Mouse (Mus musculus): ENCODE results near the gene Mapt. TPM values are rescaled to one million over a fixed set of nuclear protein-coding genes. Genes with fewer than 3 reads are reported as not detected.

Gene Mapt
- polyA plus RNA-seq, 1 experiment from 2014 or later, result 17.0 TPM

DNA sequence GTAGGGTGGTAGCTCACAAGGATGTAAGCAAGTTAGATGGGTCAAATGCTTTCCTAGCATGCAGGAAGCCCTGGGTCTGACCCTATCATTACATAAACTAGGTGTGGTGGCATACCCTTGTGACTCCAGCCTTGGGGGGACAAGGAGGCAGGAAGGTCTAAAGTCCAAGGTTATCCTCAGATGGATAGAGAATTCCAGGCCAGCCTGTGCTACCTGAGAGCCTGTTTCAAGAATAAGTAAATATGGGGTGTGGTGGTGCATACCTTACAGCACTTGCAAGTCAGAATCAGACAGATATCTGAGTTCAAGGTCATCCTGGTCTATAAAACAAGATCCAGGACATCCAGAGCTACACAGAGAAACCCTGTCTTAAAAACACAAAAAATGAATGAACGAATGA is 96.3 kb downstream of the Mapt start:
- Histone ChIP-seq H3K9ac (no peak overlapping the region), H3K4me1 (replicated peaks) (0 out of 2 replicates have a peak, but pooled peaks cover 3% of the 10 kb centered on the region), H3K9me3 (no peaks in the 10 kb centered on the region), H3K27me3 (replicated peaks) (no peaks in the 10 kb centered on the region), H3K27ac (no peak overlapping the region), H3K36me3 (no peaks in the 10 kb centered on the region), H3K4me2 (replicated peaks) (no peak overlapping the region), H3K4me3 (replicated peaks) (no peak overlapping the region)
- ATAC-seq, result no peak
- 92% methylated on average over 1 of the region's 1 CpGs for WGBS

DNA sequence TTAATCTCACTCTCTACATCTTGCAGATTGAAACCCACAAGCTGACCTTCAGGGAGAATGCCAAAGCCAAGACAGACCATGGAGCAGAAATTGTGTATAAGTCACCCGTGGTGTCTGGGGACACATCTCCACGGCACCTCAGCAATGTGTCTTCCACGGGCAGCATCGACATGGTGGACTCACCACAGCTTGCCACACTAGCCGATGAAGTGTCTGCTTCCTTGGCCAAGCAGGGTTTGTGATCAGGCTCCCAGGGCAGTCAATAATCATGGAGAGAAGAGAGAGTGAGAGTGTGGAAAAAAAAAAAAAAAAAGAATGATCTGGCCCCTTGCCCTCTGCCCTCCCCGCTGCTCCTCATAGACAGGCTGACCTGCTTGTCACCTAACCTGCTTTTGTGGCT is 96.8 kb downstream of the Mapt start:
- 0 out of 2 replicates have a peak, but pooled peaks cover 3% of the 10 kb centered on the region for H3K4me1 ChIP-seq (replicated peaks)
- no peak overlapping the region for H3K4me3 ChIP-seq (replicated peaks)
- H3K9me3 ChIP-seq, result no peaks in the 10 kb centered on the region
- no peak overlapping the region for H3K4me2 ChIP-seq (replicated peaks)
- WGBS, result 85% methylated on average over 6 of the region's 6 CpGs
- no peak for ATAC-seq
- no peak overlapping the region for H3K27ac ChIP-seq
- no peaks in the 10 kb centered on the region for H3K36me3 ChIP-seq
- H3K27me3 ChIP-seq (replicated peaks), result no peaks in the 10 kb centered on the region
- H3K9ac ChIP-seq, result no peak overlapping the region

DNA sequence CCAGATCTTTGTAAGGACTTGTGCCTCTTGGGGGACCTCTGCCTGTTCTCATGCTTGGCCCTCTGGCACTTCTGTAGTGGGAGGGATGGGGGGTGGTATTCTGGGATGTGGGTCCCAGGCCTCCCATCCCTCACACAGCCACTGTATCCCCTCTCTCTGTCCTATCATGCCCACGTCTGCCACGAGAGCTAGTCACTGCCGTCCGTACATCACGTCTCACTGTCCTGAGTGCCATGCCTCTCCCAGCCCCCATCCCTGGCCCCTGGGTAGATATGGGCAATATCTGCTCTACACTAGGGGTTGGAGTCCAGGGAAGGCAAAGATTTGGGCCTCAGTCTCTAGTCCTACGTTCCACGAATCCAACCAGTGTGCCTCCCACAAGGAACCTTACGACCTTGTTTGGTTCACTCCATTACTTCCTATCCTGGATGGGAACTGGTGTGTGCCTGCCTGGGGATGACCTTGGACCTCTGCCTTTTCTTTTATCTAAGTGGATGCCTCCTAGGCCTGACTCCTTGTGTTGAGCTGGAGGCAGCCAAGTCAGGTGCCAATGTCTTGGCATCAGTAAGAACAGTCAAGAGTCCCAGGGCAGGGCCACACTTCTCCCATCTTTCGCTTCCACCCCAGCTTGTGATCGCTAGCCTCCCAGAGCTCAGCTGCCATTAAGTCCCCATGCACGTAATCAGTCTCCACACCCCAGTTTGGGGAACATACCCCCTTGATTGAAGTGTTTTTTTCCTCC is 98.2 kb downstream of the Mapt start:
- Histone ChIP-seq H3K4me2 (replicated peaks) (no peak overlapping the region), H3K27me3 (replicated peaks) (no peaks in the 10 kb centered on the region), H3K9ac (no peak overlapping the region), H3K36me3 (peaks cover 5% of the 10 kb centered on the region; the same call in 1 of the 2 replicates), H3K4me1 (replicated peaks) (0 out of 2 replicates have a peak, but pooled peaks cover 3% of the 10 kb centered on the region), H3K9me3 (no peaks in the 10 kb centered on the region), H3K4me3 (replicated peaks) (no peak overlapping the region), H3K27ac (no peak overlapping the region)
- peak; percentile 25; the same call in 1 of the 2 replicates for ATAC-seq
- 79% methylated on average over 11 of the region's 11 CpGs for WGBS

DNA sequence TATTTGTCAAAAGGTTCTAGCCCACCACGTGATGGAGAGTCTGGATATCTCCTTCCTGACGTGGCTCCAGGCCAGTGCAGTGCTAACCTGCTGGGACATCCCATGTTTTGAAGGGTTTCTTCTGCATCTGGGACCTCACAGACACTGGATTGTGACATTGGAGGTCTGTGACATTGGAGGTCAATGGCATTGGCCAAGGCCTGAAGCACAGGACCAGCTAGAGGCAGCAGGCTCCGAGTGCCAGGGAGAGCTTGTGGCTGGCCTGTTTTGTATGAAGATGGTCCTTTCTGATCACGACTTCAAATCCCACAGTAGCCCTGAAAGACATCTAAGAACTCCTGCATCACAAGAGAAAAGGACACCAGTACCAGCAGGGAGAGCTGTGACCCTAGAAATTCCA is 99.0 kb downstream of the Mapt start:
- Histone ChIP-seq H3K9ac (no peak overlapping the region), H3K4me3 (replicated peaks) (no peak overlapping the region), H3K36me3 (peaks cover 11% of the 10 kb centered on the region), H3K4me1 (replicated peaks) (0 out of 2 replicates have a peak, but pooled peaks cover 3% of the 10 kb centered on the region), H3K27me3 (replicated peaks) (no peaks in the 10 kb centered on the region), H3K27ac (no peak overlapping the region), H3K9me3 (no peaks in the 10 kb centered on the region), H3K4me2 (replicated peaks) (no peak overlapping the region)
- 78% methylated on average over 4 of the region's 4 CpGs for WGBS
- ATAC-seq, result no peak

DNA sequence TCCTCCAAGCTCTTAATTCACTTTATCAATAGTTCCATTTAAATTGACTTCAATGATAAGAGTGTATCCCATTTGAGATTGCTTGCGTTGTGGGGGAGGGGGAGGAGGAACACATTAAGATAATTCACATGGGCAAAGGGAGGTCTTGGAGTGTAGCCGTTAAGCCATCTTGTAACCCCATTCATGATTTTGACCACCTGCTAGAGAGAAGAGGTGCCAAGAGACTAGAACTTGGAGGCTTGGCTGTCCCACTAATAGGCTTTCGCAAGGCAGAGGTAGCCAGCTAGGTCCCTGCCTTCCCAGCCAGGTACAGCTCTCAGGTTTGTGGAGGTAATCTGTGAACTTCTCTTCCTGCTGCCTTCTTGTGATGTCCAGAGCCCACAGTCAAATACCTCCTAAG is 100.0 kb downstream of the Mapt start:
- Histone ChIP-seq H3K9ac (no peak overlapping the region), H3K27ac (no peak overlapping the region), H3K4me2 (replicated peaks) (no peak overlapping the region), H3K27me3 (replicated peaks) (no peaks in the 10 kb centered on the region), H3K4me3 (replicated peaks) (no peak overlapping the region), H3K9me3 (no peaks in the 10 kb centered on the region), H3K4me1 (replicated peaks) (0 out of 2 replicates have a peak, but pooled peaks cover 3% of the 10 kb centered on the region), H3K36me3 (peaks cover 19% of the 10 kb centered on the region)
- no peak for ATAC-seq
- 88% methylated on average over 3 of the region's 3 CpGs for WGBS

DNA sequence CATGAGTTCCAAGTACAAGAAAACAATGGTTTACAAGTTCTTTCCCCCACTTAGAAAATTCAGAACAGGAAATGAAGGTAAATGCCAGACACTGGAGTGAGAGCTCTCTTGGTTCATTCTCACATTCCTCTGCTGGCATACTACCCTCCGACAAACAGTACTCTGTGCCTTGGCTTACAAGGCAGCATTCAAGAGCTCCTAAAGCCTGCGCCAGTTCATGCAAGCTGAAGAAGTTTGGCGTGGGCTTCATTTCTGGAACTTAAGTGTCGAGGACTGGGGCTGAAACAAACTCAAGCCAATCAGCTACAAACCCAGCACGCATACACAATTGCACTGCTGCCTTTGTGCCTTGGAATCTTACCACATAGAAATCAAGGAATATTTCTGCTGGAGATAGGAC is 100.9 kb downstream of the Mapt start:
- no peak overlapping the region for H3K4me2 ChIP-seq (replicated peaks)
- peaks cover 23% of the 10 kb centered on the region for H3K36me3 ChIP-seq
- no peaks in the 10 kb centered on the region for H3K27me3 ChIP-seq (replicated peaks)
- ATAC-seq, result no peak
- no peaks in the 10 kb centered on the region for H3K9me3 ChIP-seq
- 0 out of 2 replicates have a peak, but pooled peaks cover 3% of the 10 kb centered on the region for H3K4me1 ChIP-seq (replicated peaks)
- H3K9ac ChIP-seq, result no peak overlapping the region
- no peak overlapping the region for H3K4me3 ChIP-seq (replicated peaks)
- WGBS, result 85% methylated on average over 5 of the region's 5 CpGs
- H3K27ac ChIP-seq, result no peak overlapping the region

DNA sequence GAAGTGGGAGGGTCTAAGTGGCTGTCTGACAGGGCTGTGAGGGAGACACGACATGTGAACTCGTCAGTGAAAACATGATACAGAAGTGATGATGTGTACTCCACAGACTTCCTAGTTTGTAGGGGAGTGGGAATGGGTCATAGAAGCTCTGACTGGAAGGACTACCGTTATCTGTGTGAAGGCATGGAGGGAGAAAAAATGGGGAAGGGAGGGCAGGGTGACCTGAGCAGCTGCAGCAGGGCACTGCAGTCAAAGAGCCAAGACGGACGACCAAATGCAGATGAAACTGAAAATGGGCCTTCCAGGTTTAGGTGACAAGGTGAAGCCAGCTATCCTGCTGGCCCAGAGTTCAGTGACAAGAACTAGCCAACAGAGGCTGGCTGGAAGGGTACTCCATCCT is 102.9 kb downstream of the Mapt start:
- peaks cover 26% of the 10 kb centered on the region for H3K36me3 ChIP-seq

DNA sequence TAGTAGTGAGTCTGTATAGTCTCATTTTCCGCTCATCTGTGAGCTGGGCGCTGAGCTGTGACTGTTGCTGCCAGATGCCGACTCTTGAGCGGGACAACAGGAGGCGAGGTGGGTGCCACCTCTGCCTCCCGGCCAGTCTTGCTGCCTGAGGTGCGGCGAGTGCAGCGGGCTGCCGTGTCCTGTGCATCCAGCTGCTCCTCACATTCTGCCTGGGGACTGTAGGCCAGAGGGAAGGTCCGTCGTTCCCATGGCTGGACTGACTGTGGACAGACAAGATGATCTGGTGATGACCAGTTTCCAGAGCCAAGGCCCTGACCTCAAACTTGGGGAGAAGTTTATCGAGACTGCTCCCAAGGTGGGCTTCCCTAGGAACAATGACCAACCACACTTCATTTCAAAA is 103.8 kb downstream of the Mapt start:
- Histone ChIP-seq H3K4me1 (replicated peaks) (no peaks in the 10 kb centered on the region), H3K36me3 (peaks cover 27% of the 10 kb centered on the region), H3K9me3 (no peaks in the 10 kb centered on the region), H3K9ac (no peak overlapping the region), H3K4me2 (replicated peaks) (no peak overlapping the region), H3K27ac (no peak overlapping the region), H3K27me3 (replicated peaks) (no peaks in the 10 kb centered on the region), H3K4me3 (replicated peaks) (no peak overlapping the region)
- 94% methylated on average over 13 of the region's 13 CpGs for WGBS
- ATAC-seq, result no peak

More for the DNA sequence above, 102.9 kb downstream of the Mapt start:
- no peaks in the 10 kb centered on the region for H3K27me3 ChIP-seq (replicated peaks)
- no peak overlapping the region for H3K4me3 ChIP-seq (replicated peaks)
- no peak overlapping the region for H3K27ac ChIP-seq
- no peak overlapping the region for H3K4me2 ChIP-seq (replicated peaks)
- H3K9me3 ChIP-seq, result no peaks in the 10 kb centered on the region
- no peak for ATAC-seq
- H3K9ac ChIP-seq, result no peak overlapping the region
- 70% methylated on average over 5 of the region's 5 CpGs for WGBS
- 0 out of 2 replicates have a peak, but pooled peaks cover 2% of the 10 kb centered on the region for H3K4me1 ChIP-seq (replicated peaks)

DNA sequence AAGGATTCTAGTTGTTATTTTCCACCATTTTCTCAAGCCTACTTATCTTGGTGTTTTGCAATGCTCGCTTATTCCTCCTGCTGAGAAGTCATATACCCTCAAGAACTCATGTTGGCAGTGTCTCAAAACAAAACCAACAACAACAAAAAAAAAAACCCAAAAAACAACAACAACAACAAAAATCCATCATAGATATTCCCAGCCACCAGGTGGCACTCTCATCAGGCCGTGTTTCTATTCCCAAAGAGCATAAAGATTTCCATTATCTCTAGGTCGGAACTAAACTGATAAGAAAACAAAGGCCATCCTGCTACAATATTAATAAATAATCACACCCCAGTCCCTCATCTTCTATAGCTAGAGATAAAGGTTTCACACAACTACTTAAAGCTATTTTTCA is 115.7 kb downstream of the Mapt start:
- Histone ChIP-seq H3K9me3 (no peaks in the 10 kb centered on the region), H3K36me3 (peaks cover 28% of the 10 kb centered on the region), H3K27ac (no peak overlapping the region), H3K27me3 (replicated peaks) (no peaks in the 10 kb centered on the region), H3K4me3 (replicated peaks) (no peak overlapping the region), H3K4me1 (replicated peaks) (no peaks in the 10 kb centered on the region), H3K9ac (no peak overlapping the region), H3K4me2 (replicated peaks) (no peak overlapping the region)
- 66% methylated on average over 3 of the region's 3 CpGs for WGBS
- ATAC-seq, result no peak

DNA sequence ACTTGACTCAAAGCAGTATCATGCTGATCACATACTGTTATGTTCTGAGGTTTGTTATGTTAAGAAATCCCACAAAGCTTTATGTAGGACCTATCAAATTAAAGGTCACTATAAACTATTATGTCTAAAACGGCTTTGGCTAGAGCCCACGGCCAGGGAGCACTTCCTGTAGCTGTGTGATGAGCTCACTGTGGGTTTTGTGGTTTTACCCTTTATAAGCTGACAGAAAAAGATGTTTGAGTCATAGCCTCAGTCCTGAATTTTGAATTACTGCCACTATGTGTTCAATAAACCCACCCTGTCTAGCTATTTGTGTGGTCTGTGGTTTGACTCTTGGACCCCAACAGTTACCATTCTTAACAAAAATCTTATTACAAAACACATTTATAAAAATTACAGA is 130.6 kb downstream of the Mapt start:
- H3K9ac ChIP-seq, result no peak overlapping the region
- H3K4me2 ChIP-seq (replicated peaks), result no peak overlapping the region
- no peaks in the 10 kb centered on the region for H3K27me3 ChIP-seq (replicated peaks)
- no peak overlapping the region for H3K4me3 ChIP-seq (replicated peaks)
- WGBS, result 46% methylated on average over 2 of the region's 2 CpGs
- no peaks in the 10 kb centered on the region for H3K9me3 ChIP-seq
- H3K36me3 ChIP-seq, result no peaks in the 10 kb centered on the region
- ATAC-seq, result no peak
- H3K4me1 ChIP-seq (replicated peaks), result no peaks in the 10 kb centered on the region
- no peak overlapping the region for H3K27ac ChIP-seq

DNA sequence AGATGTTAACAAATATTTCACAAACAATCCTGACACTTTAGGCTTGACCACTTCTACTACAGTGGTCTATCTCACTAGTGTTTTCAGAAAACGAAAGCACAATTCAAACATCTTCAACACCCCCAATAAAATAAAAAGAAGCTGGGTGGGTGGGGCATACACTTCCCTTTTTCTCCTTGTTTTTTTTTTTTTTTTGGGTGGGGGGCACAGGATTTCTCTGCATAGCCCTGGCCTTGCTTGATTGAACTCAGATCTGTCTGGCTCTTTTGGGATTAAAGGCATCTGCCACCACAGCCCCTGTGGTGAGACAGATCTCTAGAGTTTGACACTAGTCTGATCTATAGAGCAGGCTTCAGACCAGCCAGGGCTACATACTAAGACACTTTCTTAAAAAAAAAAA is 131.5 kb downstream of the Mapt start:
- Histone ChIP-seq H3K9me3 (no peaks in the 10 kb centered on the region), H3K4me1 (replicated peaks) (no peaks in the 10 kb centered on the region), H3K4me2 (replicated peaks) (no peak overlapping the region), H3K27me3 (replicated peaks) (no peaks in the 10 kb centered on the region), H3K4me3 (replicated peaks) (no peak overlapping the region), H3K36me3 (no peaks in the 10 kb centered on the region), H3K9ac (no peak overlapping the region), H3K27ac (no peak overlapping the region)
- no peak for ATAC-seq
- WGBS, result 88% methylated on average over 1 of the region's 1 CpGs

DNA sequence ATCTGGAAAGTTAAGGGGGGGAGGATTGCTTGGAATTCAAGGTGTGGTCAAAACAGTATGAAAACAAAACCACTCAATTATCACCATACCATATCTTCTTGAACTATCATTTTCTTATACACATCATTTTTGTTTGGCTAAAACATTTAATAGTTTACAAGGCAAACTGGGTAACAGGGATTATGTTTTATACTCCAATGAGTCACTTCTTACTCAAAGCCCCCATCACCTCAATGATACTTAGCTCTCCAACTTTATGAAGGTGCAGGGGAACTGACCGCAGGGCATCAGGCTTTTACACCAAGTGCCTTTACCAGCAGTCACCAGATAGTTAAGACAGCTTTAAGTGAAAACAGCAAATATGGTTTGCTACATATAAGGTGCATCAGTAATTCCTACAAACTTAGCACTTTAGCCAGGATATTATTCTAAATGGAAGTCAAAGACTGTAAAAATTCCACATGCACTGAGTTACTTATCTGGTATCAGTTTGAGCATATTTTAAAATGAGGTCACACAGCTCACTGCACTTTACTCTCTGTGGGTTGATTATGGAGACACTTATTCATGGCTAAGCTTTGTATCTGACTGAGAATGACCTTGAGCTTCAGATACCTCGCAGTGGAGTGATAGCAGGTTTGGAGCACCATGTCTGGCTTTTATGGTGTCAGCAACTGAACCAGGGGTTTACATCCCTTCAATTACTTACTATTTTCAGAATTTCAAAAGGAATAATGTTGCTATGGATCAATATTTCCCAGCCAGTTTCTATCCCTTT is 132.8 kb downstream of the Mapt start:
- WGBS, result 83% methylated on average over 2 of the region's 2 CpGs
- Histone ChIP-seq H3K9ac (no peak overlapping the region), H3K4me1 (replicated peaks) (no peaks in the 10 kb centered on the region), H3K27me3 (replicated peaks) (no peaks in the 10 kb centered on the region), H3K36me3 (0 out of 2 replicates have a peak, but pooled peaks cover 4% of the 10 kb centered on the region), H3K4me2 (replicated peaks) (no peak overlapping the region), H3K27ac (no peak overlapping the region), H3K4me3 (replicated peaks) (no peak overlapping the region), H3K9me3 (no peaks in the 10 kb centered on the region)
- peak; percentile 70 for ATAC-seq

Measured in intestine, embryonic 15.5 days (tissue).